Mouse (Mus musculus) ES-E14 (cell line): Measurements from ENCODE around the gene Pde3a.

Experiments used
- CHD2 ChIP-seq: IDR thresholded peaks from 2 replicates; pipeline ENCODE4 v1.6.1; 2014; ENCODE audit warnings: mild to moderate bottlenecking, low read depth, low read length, inconsistent platforms
- HCFC1 ChIP-seq: IDR thresholded peaks from 2 replicates; pipeline ENCODE4 v1.6.1; 2012; ENCODE audit warnings: low read length, inconsistent platforms, borderline replicate concordance; ENCODE audit not compliant: insufficient read depth
- MAFK ChIP-seq: IDR thresholded peaks from 2 replicates; pipeline ENCODE4 v1.6.1; 2014; ENCODE audit warnings: mild to moderate bottlenecking, low read depth, low read length, inconsistent platforms; ENCODE audit not compliant: insufficient read depth
- ZNF384 ChIP-seq: IDR thresholded peaks from 2 replicates; pipeline ENCODE4 v1.6.1; 2012; ENCODE audit warnings: low read depth, low read length, inconsistent platforms

DNA sequence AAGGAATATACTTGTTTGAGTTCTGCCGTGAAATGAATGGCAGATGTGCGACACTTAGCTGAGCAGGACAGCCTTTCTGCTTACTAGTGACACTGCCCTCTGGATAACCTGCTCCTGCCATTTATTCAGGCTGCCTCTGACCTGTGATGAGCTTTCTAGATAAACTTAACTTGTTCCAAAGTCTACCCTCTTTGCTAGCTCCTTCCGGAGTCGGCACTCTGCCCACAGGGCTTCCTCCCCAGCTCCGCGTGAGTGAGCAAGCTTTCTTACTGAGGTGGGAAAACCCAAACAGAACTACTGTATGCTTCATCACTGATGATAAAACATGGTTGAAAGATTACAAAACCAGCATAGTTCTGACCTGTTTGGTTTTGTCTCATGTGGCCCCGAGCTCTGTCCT lies 294.3 kb downstream of the Pde3a start:
- TF ChIP-seq CHD2 (no peak), HCFC1 (no peak), MAFK (no peak), ZNF384 (no peak)
